Mouse (Mus musculus) spleen, adult 2 months (tissue): ENCODE results near the gene Ctnnbip1.

ENCODE experiments used
- CTCF ChIP-seq: fragments of 200-500 bp; IDR thresholded peaks from 2 replicates; pipeline ENCODE4 v1.5.1; 2011; ENCODE audit warnings: mild to moderate bottlenecking, inconsistent platforms; ENCODE audit not compliant: insufficient read depth, insufficient read length, insufficient replicate concordance; ENCODE audit errors: extremely low read depth
- POLR2A ChIP-seq: fragments of 200-500 bp; IDR thresholded peaks from 2 replicates; pipeline ENCODE4 v1.6.1; 2011; ENCODE audit warnings: low read depth, low read length, inconsistent platforms

DNA sequence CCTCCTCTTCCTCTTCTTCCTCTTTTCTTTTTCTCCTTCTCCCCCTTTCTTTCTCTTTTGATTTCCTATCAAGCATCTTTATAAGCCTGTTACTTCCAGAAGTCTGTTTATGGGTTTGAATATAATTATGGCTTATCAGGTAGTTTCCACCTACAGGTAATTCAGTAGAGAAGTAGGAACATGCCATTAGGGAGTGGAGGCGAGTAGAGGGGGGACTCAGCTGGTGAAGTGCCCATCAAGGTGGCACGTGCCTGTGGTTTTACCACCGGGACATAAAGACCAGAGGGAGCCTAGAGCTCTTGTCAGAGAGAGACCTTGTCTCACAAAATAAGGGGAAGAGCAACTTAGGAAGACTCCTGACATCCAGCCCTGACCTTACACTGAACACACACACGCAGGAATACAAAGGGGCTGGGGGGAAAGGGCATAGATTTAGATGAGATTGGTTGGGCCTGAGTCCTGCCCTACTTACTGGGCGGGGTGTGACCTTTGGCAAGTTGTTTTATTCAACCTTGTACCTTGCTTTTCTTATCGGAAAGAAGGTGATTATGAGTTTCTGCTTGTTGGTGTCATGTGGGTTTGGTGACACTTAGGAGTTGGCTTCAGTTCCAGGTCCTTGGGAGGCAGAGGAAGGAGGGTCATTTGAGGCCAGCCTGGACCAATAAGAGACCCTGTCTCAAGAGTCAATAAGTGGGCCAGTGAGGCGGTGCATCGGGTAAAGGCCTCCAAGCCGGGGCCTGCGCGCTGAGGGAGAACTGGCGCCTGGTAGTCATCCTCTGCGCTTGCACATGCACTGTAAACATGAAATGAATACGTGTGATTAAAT, 28.4 kb upstream of the Ctnnbip1 start:
- TF ChIP-seq CTCF: no peak
- no peak for TF ChIP-seq POLR2A
